Mouse (Mus musculus) heart, embryonic 13.5 days (tissue): ENCODE results near the gene Pex7. TPM values are rescaled to one million over a fixed set of nuclear protein-coding genes. Genes with fewer than 3 reads are reported as not detected.
A peak's percentile ranks its signal among the peaks of the same experiment; 100 is the strongest.

ENCODE experiments used
- ATAC-seq: fragments of 200-750 bp; cut with Nextera tagmentation; 2 replicates; pipeline ENCODE4 v1.8.0; 2017; ENCODE audit warnings: moderate TSS enrichment; ENCODE audit not compliant: insufficient number of reproducible peaks, low FRiP score, low TSS enrichment; ENCODE audit errors: extremely low read depth
- H3K27ac ChIP-seq: fragments of 300-500 bp; sonication (generic); replicated peaks from 2 replicates; pipeline ENCODE4 v1.5.1; 2015; ENCODE audit warnings: moderate library complexity, mild to moderate bottlenecking, inconsistent platforms
- H3K27me3 ChIP-seq: fragments of 300-500 bp; sonication (generic); replicated peaks from 2 replicates; pipeline ENCODE4 v1.6.1; 2015; ENCODE audit warnings: mild to moderate bottlenecking, inconsistent platforms
- H3K36me3 ChIP-seq: fragments of 300-500 bp; sonication (generic); 2 replicates; pipeline ENCODE4 v1.6.1; 2015; ENCODE audit warnings: mild to moderate bottlenecking, inconsistent platforms
- H3K4me1 ChIP-seq: fragments of 300-500 bp; sonication (generic); 2 replicates; pipeline ENCODE4 v1.6.1; 2015; ENCODE audit warnings: inconsistent platforms
- H3K4me2 ChIP-seq: fragments of 300-500 bp; sonication (generic); 2 replicates; pipeline ENCODE4 v1.6.1; 2015; ENCODE audit warnings: inconsistent platforms, mild to moderate bottlenecking, moderate library complexity
- H3K4me3 ChIP-seq: fragments of 300-500 bp; sonication (generic); 2 replicates; pipeline ENCODE4 v1.5.1; 2015; ENCODE audit warnings: moderate library complexity, mild to moderate bottlenecking, inconsistent platforms
- H3K9ac ChIP-seq: fragments of 300-500 bp; sonication (generic); 2 replicates; pipeline ENCODE4 v1.6.1; 2015; ENCODE audit warnings: inconsistent platforms, mild to moderate bottlenecking, moderate library complexity
- H3K9me3 ChIP-seq: fragments of 300-500 bp; sonication (generic); 2 replicates; pipeline ENCODE4 v1.6.1; 2016; ENCODE audit warnings: inconsistent platforms
- WGBS: fragments of 180-500 bp; shearing (Covaris S2); methylation state at CpG from one replicate; pipeline ENCODE4 v1.1.7; 2015; ENCODE audit warnings: mixed read lengths; 5-methylcytosine and 5-hydroxymethylcytosine counted together
- polyA plus RNA-seq: library from polyadenylated mRNA; unstranded; fragments of >200 nt; fragmentation: Nextera tagmentation; extraction: Ambion mirVana; gene quantifications from 2 replicates; pipeline ENCODE4 v1.2.1, GENCODE M21; 2015

The Pex7 gene
- polyA plus RNA-seq, 1 experiment from 2014 or later: 33.3 TPM

GRCm38 (mm10) chr10:19877257-19877656 is 30.2 kb downstream of the Pex7 start:
- WGBS: 88% methylated on average over 8 of the region's 8 CpGs

DNA sequence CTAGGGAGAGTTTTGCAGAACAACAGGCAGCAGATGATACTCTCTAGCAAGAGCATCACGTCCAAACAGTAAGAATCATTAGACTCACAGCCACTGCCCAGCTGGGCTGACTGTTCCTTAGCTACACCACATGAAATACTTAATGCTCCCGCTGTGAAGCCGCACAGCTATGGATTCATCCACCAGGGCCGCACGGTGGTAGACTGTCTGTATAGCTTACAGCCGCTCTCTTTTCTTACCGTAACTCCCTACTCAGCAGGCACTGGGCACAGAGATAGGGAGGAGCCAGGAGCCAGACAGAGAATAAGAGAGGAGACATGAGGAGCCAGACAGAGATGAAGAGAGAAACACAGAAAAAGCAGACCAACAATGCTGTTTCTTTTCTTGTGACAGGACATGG is 30.8 kb downstream of the Pex7 start:
- H3K4me1 ChIP-seq: no peaks in the 10 kb centered on the region
- WGBS: 71% methylated on average over 7 of the region's 7 CpGs
- H3K9ac ChIP-seq: no peak overlapping the region
- no peak overlapping the region for H3K27ac ChIP-seq
- H3K36me3 ChIP-seq: 0 out of 2 replicates have a peak, but pooled peaks cover under 1% of the 10 kb centered on the region
- H3K4me2 ChIP-seq: no peak overlapping the region
- H3K9me3 ChIP-seq: no peaks in the 10 kb centered on the region
- no peak overlapping the region for H3K4me3 ChIP-seq
- H3K27me3 ChIP-seq: no peaks in the 10 kb centered on the region
- no peak for ATAC-seq

More at GRCm38 (mm10) chr10:19877257-19877656, 30.2 kb downstream of the Pex7 start:
- Histone ChIP-seq H3K36me3 (0 out of 2 replicates have a peak, but pooled peaks cover 5% of the 10 kb centered on the region), H3K27me3 (no peaks in the 10 kb centered on the region), H3K27ac (no peak overlapping the region), H3K4me3 (no peak overlapping the region), H3K4me1 (no peaks in the 10 kb centered on the region), H3K9ac (no peak overlapping the region), H3K9me3 (no peaks in the 10 kb centered on the region), H3K4me2 (no peak overlapping the region)
- ATAC-seq: no peak

GRCm38 (mm10) chr10:19875346-19875745 is 32.1 kb downstream of the Pex7 start:
- no peaks in the 10 kb centered on the region for H3K9me3 ChIP-seq
- H3K4me2 ChIP-seq: no peak overlapping the region
- H3K36me3 ChIP-seq: no peaks in the 10 kb centered on the region
- no peak overlapping the region for H3K9ac ChIP-seq
- no peaks in the 10 kb centered on the region for H3K27me3 ChIP-seq
- no peak for ATAC-seq
- no peaks in the 10 kb centered on the region for H3K4me1 ChIP-seq
- WGBS: 77% methylated on average over 5 of the region's 5 CpGs
- no peak overlapping the region for H3K27ac ChIP-seq
- H3K4me3 ChIP-seq: no peak overlapping the region

- H3K36me3 ChIP-seq: peaks cover 4% of the 10 kb centered on the region; the same call in 1 of the 2 replicates
Observed at GRCm38 (mm10) chr10:19855597-19856306, 51.7 kb downstream of the Pex7 start.

GRCm38 (mm10) chr10:19853609-19854008 is 53.9 kb downstream of the Pex7 start:
- Histone ChIP-seq H3K27me3 (peaks cover 72% of the 10 kb centered on the region), H3K27ac (no peak overlapping the region), H3K9ac (no peak overlapping the region), H3K4me1 (peaks cover 29% of the 10 kb centered on the region), H3K9me3 (no peaks in the 10 kb centered on the region), H3K4me3 (no peak overlapping the region), H3K4me2 (no peak overlapping the region), H3K36me3 (no peaks in the 10 kb centered on the region)
- ATAC-seq: no peak
- WGBS: 61% methylated on average over 2 of the region's 2 CpGs

More at GRCm38 (mm10) chr10:19855597-19856306, 51.7 kb downstream of the Pex7 start:
- Histone ChIP-seq H3K9ac (no peak overlapping the region), H3K4me2 (no peak overlapping the region), H3K4me1 (peaks cover 13% of the 10 kb centered on the region), H3K4me3 (no peak overlapping the region), H3K9me3 (no peaks in the 10 kb centered on the region), H3K27ac (no peak overlapping the region), H3K27me3 (peaks cover 50% of the 10 kb centered on the region)
- ATAC-seq: no peak
- 79% methylated on average over 7 of the region's 7 CpGs for WGBS

DNA sequence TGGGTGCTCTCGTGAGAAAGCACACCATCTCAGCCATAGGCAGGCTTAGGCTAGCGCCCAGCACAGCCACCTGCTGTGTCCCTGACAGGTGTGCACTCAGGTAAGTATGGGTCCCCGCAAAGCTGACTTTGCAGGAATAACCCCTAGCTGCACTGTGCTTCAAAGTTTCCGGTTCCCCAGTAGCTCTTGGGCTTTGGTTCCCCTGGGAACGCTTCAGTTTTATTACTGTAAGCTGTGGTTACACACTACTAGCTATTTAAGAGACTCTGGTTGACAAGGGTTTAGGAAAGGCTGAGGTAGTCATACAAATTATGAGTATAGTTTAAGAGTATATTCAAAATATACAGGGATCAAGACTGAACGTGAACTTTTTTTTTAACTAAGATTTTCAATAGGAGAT is 54.7 kb downstream of the Pex7 start:
- 28% methylated on average over 6 of the region's 6 CpGs for WGBS
- Histone ChIP-seq H3K27me3 (peaks cover 77% of the 10 kb centered on the region), H3K4me3 (no peak overlapping the region), H3K4me1 (peaks cover 29% of the 10 kb centered on the region), H3K4me2 (no peak overlapping the region), H3K36me3 (no peaks in the 10 kb centered on the region), H3K9me3 (no peaks in the 10 kb centered on the region), H3K27ac (no peak overlapping the region), H3K9ac (no peak overlapping the region)
- no peak for ATAC-seq

DNA sequence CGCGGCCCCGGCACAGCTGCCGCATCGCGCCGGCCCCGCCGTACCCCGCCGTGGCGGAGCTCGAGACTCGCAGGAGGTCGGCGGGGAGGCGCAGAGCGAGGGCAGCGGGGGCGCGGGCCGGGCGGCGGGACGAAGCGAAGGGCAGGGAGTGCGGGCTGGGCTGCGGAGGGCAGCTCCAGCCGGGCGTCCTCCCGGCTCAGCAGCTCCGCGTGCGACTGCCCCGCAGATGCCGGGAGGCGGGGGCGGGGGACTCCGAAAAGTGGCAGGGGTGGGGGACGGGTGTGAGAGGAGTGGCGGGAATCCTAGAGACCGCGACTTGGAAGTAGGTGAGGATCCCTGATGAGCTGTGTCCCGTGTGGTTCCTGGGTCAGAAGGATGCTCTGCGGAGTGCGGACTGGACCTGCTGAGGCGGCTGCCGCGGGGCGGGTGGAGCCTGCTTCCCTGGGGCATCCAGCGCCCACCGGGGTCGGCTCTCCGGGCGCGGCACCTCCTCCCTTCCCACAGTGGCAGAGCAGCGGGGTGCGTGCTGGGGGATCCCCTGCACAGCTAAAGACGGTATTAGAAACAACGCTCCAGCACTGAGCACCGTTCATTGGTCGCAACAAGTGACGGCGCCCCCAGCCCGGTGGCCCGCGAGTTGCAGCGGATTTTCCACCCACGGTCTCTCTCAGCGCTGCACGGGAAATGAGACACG is 56.3 kb downstream of the Pex7 start, which contains the start of gene Slc35d3:
Slc35d3 (minus strand) TSS at position 462 of the 694 bp plus-strand sequence.
- H3K9me3 ChIP-seq: no peaks in the 10 kb centered on the region
- H3K27ac ChIP-seq: no peak within 1 kb of the TSS
- H3K4me1 ChIP-seq: peaks cover 29% of the 10 kb centered on the region
- peak within 1 kb of the TSS; percentile 99 for H3K4me2 ChIP-seq
- peak within 1 kb of the TSS; percentile 67 for H3K4me3 ChIP-seq
- peaks cover 80% of the 10 kb centered on the region for H3K27me3 ChIP-seq
- ATAC-seq: no peak
- peak within 1 kb of the TSS; percentile 77 for H3K9ac ChIP-seq
- no peaks in the 10 kb centered on the region for H3K36me3 ChIP-seq
- 1% methylated on average over 69 of the region's 72 CpGs for WGBS

GRCm38 (mm10) chr10:19850544-19850997 is 56.9 kb downstream of the Pex7 start:
- H3K27ac ChIP-seq: no peak overlapping the region
- H3K4me3 ChIP-seq: peak overlapping the region; percentile 67
- H3K9ac ChIP-seq: peak overlapping the region; percentile 77
- H3K36me3 ChIP-seq: no peaks in the 10 kb centered on the region
- ATAC-seq: no peak
- H3K9me3 ChIP-seq: no peaks in the 10 kb centered on the region
- peak overlapping the region; percentile 99 for H3K4me2 ChIP-seq
- peaks cover 29% of the 10 kb centered on the region for H3K4me1 ChIP-seq
- peaks cover 83% of the 10 kb centered on the region for H3K27me3 ChIP-seq
- under 1% methylated on average over 36 of the region's 36 CpGs for WGBS

DNA sequence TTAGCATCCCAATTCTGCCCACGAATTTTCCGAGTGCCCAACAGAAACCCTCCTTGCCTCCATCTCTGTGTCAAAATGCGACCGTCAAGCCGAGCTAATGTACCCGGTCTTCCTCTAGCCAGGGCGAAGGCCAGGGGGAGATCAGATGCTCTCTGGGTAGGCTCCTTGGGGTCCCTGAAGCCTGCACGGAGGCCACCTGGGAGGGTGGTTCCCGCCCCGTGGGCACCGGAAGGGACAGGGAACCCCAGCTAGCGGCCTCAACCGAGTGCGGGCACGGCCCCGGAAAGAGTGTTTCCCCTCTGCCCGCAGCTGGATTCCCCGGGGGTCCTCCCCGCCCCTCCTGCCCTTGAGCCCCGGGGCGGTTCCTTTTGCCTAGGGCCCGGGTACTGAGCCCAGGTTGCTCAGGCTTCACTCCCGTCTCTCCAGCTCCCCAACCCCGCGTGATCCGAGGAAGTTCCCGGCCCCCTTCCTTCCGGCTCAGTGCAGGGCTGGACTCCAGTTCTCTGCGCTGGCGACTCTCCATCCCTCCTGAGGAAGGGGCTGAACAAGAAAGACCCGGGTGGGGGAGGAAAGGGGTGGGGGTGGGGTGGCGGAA is 57.6 kb downstream of the Pex7 start:
- H3K9ac ChIP-seq: peak overlapping the region; percentile 77
- peak overlapping the region; percentile 99 for H3K4me2 ChIP-seq
- peak; percentile 13; the same call in 1 of the 2 replicates for ATAC-seq
- no peak overlapping the region for H3K27ac ChIP-seq
- peaks cover 29% of the 10 kb centered on the region for H3K4me1 ChIP-seq
- WGBS: under 1% methylated on average over 32 of the region's 32 CpGs
- peaks cover 80% of the 10 kb centered on the region for H3K27me3 ChIP-seq
- no peaks in the 10 kb centered on the region for H3K36me3 ChIP-seq
- no peaks in the 10 kb centered on the region for H3K9me3 ChIP-seq
- H3K4me3 ChIP-seq: peak overlapping the region; percentile 67

GRCm38 (mm10) chr10:19848928-19849770 is 58.3 kb downstream of the Pex7 start:
- Histone ChIP-seq H3K4me1 (peaks cover 29% of the 10 kb centered on the region), H3K27ac (no peak overlapping the region), H3K9ac (peak overlapping the region; percentile 34; the same call in 1 of the 2 replicates), H3K36me3 (no peaks in the 10 kb centered on the region), H3K4me3 (peak overlapping the region; percentile 67), H3K27me3 (peaks cover 78% of the 10 kb centered on the region), H3K4me2 (peak overlapping the region; percentile 99), H3K9me3 (no peaks in the 10 kb centered on the region)
- WGBS: 6% methylated on average over 44 of the region's 44 CpGs
- no peak for ATAC-seq
